Mouse (Mus musculus): ENCODE measurements around the gene Calcoco1. TPM values are rescaled to one million over a fixed set of nuclear protein-coding genes. Genes with fewer than 3 reads are reported as not detected.

Gene Calcoco1
- polyA plus RNA-seq, 1 experiment from 2014 or later = 69.0 TPM

DNA sequence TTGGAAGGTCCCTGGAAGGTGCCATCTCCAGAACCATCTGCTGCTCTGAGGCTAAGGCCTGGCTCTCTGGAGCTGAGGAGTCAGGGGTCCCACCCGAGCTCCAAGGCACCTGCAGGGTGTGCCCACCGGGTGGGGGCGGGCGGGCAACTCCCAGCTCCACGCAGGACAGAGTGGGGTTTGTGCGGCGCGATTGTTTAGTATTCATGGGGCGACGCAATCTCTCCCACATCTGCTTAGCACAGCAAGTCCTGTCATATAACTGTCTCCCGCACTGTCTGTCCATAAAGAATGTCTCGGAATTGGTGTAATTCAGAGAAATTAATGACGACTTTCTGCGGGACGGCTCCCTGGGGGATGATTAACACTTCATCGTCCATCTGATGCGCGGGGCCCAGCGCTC is 15.1 kb upstream of the Calcoco1 start:
- no peak overlapping the region for H3K4me2 ChIP-seq (replicated peaks)
- H3K27ac ChIP-seq (replicated peaks) = no peak overlapping the region
- ATAC-seq (ENCODE audit: insufficient number of reproducible peaks, low FRiP score, low TSS enrichment, low read depth) = no peak
- H3K9me3 ChIP-seq (replicated peaks) = no peaks in the 10 kb centered on the region
- no peak overlapping the region for H3K4me3 ChIP-seq (replicated peaks)
- H3K9ac ChIP-seq = no peak overlapping the region
- no peaks in the 10 kb centered on the region for H3K36me3 ChIP-seq
- H3K27me3 ChIP-seq = peaks cover 32% of the 10 kb centered on the region
- 79% methylated on average over 19 of the region's 19 CpGs for WGBS
- peaks cover 13% of the 10 kb centered on the region; the same call in 1 of the 2 replicates for H3K4me1 ChIP-seq

DNA sequence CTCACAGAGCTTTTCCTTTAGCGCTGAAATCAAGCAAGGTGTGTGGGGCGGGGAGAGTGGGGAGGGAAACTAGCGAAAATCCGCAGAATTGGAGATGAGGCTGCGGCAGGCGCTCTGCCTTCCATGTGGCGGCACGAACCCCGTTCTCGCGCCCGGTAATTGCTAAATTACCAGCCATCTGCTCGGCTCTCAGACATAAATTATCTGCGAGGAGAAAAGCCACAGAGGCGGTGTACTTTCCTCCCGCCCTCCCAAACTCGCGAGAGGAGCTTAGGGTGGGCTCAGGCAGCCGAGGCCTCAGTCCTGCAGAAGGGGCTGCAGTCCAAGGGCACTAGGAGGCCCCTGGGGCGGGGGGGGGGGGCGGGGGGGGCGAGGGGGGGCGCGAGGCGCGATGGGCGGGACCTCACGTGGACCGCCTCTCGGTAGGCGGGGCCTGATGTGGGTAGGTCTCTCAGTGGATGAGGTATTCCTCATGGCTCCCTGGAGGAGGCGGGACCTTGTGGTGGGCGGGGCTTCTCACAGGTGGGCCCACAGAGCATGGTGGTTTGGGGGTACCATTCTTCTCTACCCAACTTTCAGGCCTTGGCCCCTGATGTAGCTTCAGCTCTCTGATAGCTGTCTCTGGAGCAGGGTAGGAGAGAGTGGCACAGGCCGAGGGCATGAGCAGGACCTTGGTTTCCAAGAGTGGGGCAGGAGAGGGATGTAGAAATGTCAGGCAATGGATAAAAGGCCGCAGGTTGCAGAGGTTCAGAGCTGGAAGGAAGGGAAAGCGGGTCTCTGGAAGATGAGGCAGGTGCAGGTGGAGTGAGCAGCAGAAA is 14.4 kb upstream of the Calcoco1 start:
- H3K4me2 ChIP-seq (replicated peaks) = peak overlapping the region; percentile 52
- H3K9me3 ChIP-seq (replicated peaks) = no peaks in the 10 kb centered on the region
- peaks cover 13% of the 10 kb centered on the region; the same call in 1 of the 2 replicates for H3K4me1 ChIP-seq
- H3K9ac ChIP-seq = no peak overlapping the region
- H3K4me3 ChIP-seq (replicated peaks) = peak overlapping the region; percentile 25
- no peaks in the 10 kb centered on the region for H3K36me3 ChIP-seq
- H3K27me3 ChIP-seq = peaks cover 25% of the 10 kb centered on the region
- WGBS = 12% methylated on average over 30 of the region's 36 CpGs
- ATAC-seq (ENCODE audit: insufficient number of reproducible peaks, low FRiP score, low TSS enrichment, low read depth) = 0 out of 2 replicates have a peak, but pooled peaks have one; percentile 20
- H3K27ac ChIP-seq (replicated peaks) = no peak overlapping the region

DNA sequence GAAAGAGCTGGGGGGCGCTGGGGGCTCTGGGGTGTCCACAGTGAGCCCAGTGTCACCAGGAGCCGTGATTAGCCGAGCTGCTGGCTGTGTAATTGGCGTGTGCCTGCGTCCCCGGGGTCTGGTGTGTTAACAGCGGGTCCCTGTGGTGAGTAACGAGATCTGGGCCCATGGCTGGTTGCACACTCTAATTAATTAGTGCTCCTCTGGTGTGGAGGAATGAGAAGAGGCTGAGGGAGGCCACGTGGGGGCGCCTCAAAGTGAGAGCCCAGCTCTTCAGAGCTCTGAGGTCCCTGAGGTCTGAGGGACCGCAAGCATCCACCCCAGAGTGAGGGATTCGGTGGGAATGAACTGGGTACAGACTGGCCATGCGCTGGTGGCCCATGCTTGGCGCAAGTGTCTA is 13.1 kb upstream of the Calcoco1 start:
- Histone ChIP-seq H3K27ac (replicated peaks) (no peak overlapping the region), H3K36me3 (no peaks in the 10 kb centered on the region), H3K9me3 (replicated peaks) (no peaks in the 10 kb centered on the region), H3K4me2 (replicated peaks) (no peak overlapping the region), H3K4me1 (peaks cover 13% of the 10 kb centered on the region; the same call in 1 of the 2 replicates), H3K27me3 (peaks cover 23% of the 10 kb centered on the region), H3K9ac (no peak overlapping the region), H3K4me3 (replicated peaks) (no peak overlapping the region)
- no peak for ATAC-seq (ENCODE audit: insufficient number of reproducible peaks, low FRiP score, low TSS enrichment, low read depth)
- 33% methylated on average over 14 of the region's 14 CpGs for WGBS

DNA sequence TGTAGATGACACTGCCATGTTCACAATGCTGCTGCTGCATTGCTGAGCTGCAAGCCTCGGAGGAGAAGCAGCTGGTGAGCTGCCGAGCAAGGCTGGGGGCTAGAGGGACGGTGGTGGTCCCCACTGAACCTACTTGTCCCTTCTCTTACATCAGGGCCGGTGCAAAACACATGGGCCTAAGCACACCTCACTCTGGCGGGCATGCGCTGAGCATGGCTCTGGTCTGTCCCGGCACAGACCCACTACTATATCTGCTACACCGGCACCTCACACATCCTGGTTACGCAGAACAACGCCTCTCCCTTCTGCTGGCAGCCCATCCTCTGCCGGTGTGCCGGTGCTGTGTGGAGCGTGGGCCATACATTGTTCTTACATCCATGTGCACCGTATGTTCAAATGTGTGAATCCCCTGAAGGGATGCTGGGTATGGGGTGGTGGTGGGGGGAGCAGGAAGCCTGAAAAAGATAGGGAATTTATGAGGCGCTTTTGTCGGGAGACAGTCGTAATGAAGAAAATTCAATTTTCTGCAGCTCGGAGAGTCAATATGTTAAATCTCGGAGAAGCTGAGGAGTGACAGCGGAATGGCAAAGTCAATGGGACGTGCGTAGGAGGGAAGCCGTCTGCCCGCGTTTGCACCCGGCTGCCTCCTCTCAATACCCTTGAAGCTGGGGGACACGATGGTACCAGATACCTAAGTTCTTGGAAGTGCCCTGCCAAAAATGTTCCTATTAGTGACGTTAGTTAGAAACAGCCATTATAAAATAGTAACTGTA is 12.0 kb upstream of the Calcoco1 start:
- no peaks in the 10 kb centered on the region for H3K36me3 ChIP-seq
- no peak overlapping the region for H3K4me2 ChIP-seq (replicated peaks)
- peaks cover 23% of the 10 kb centered on the region for H3K27me3 ChIP-seq
- H3K27ac ChIP-seq (replicated peaks) = no peak overlapping the region
- WGBS = 81% methylated on average over 28 of the region's 28 CpGs
- ATAC-seq (ENCODE audit: insufficient number of reproducible peaks, low FRiP score, low TSS enrichment, low read depth) = no peak
- H3K4me1 ChIP-seq = peaks cover 10% of the 10 kb centered on the region; the same call in 1 of the 2 replicates
- H3K4me3 ChIP-seq (replicated peaks) = no peak overlapping the region
- H3K9ac ChIP-seq = no peak overlapping the region
- no peaks in the 10 kb centered on the region for H3K9me3 ChIP-seq (replicated peaks)

DNA sequence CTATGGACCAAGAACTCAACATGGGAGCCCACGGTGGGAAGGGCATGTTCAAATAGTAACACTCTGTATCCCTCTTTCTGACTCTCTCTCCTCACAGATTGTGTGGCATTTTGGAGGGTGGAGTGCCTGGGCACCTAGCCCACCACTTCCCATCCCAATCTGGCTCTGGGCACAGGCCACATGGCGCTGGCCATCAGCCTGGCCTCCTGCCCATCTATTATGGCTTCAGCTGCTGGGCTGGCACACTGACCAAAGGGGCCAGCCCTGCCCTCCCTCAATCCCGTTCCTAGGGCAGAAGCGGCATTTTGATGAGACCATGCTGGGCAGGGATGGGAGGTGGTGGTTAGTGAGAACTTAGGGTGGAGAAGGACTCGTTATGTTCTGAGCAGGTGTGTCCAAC is 11.3 kb upstream of the Calcoco1 start:
- Histone ChIP-seq H3K27ac (replicated peaks) (no peak overlapping the region), H3K36me3 (no peaks in the 10 kb centered on the region), H3K9ac (no peak overlapping the region), H3K4me2 (replicated peaks) (no peak overlapping the region), H3K9me3 (replicated peaks) (no peaks in the 10 kb centered on the region), H3K4me1 (peaks cover 10% of the 10 kb centered on the region; the same call in 1 of the 2 replicates), H3K27me3 (peaks cover 23% of the 10 kb centered on the region), H3K4me3 (replicated peaks) (no peak overlapping the region)
- 73% methylated on average over 5 of the region's 5 CpGs for WGBS
- ATAC-seq (ENCODE audit: insufficient number of reproducible peaks, low FRiP score, low TSS enrichment, low read depth) = peak; percentile 15; the same call in 1 of the 2 replicates

DNA sequence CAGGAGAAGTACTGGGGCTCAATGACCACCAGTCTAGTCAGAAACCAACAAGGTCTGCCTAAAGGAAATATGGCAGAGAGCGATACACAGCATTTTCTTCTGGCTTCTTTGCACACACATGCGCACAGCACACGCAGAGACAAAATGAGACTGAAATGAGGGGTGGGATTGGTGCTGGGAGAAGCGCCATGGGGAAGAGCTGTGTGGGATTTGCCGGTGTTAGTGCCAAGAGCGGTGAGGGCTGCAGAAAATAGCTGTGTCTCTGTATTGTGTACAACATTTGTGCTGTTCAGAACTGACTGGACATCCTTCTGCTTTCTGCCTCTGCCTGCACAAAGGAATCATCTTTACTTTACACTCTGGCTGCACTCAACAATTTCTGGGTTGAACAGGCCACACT is 10.4 kb upstream of the Calcoco1 start:
- no peaks in the 10 kb centered on the region for H3K36me3 ChIP-seq
- no peak overlapping the region for H3K9ac ChIP-seq
- no peak overlapping the region for H3K4me2 ChIP-seq (replicated peaks)
- H3K4me3 ChIP-seq (replicated peaks) = no peak overlapping the region
- H3K27me3 ChIP-seq = peaks cover 23% of the 10 kb centered on the region
- ATAC-seq (ENCODE audit: insufficient number of reproducible peaks, low FRiP score, low TSS enrichment, low read depth) = no peak
- peaks cover 10% of the 10 kb centered on the region; the same call in 1 of the 2 replicates for H3K4me1 ChIP-seq
- no peak overlapping the region for H3K27ac ChIP-seq (replicated peaks)
- no peaks in the 10 kb centered on the region for H3K9me3 ChIP-seq (replicated peaks)
- 85% methylated on average over 6 of the region's 6 CpGs for WGBS

DNA sequence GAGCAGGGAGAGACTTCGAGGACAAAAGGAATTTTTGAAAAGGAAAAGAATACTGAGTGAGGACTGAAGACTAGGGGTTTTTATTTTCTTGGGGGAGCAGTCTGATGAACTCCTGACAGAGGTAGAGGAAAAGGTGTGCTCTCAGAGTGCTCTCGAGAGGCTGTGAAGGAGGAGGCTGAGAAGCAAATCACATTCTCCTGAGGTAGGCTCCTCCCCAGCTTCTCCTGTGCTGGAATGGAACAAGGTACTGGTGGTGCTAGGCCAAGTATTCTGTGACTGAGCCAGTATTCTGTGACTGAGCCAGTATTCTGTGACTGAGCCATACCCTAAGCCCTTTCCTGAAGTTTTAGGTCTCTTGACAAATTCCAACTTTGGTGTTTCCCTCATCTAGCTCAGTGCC is 6.0 kb upstream of the Calcoco1 start:
- no peak overlapping the region for H3K27ac ChIP-seq (replicated peaks)
- no peaks in the 10 kb centered on the region for H3K9me3 ChIP-seq (replicated peaks)
- no peaks in the 10 kb centered on the region for H3K36me3 ChIP-seq
- no peak overlapping the region for H3K4me3 ChIP-seq (replicated peaks)
- H3K4me1 ChIP-seq = 0 out of 2 replicates have a peak, but pooled peaks cover 2% of the 10 kb centered on the region
- H3K4me2 ChIP-seq (replicated peaks) = no peak overlapping the region
- WGBS = 70% methylated on average over 2 of the region's 2 CpGs
- ATAC-seq (ENCODE audit: insufficient number of reproducible peaks, low FRiP score, low TSS enrichment, low read depth) = no peak
- H3K27me3 ChIP-seq = no peaks in the 10 kb centered on the region
- H3K9ac ChIP-seq = no peak overlapping the region

DNA sequence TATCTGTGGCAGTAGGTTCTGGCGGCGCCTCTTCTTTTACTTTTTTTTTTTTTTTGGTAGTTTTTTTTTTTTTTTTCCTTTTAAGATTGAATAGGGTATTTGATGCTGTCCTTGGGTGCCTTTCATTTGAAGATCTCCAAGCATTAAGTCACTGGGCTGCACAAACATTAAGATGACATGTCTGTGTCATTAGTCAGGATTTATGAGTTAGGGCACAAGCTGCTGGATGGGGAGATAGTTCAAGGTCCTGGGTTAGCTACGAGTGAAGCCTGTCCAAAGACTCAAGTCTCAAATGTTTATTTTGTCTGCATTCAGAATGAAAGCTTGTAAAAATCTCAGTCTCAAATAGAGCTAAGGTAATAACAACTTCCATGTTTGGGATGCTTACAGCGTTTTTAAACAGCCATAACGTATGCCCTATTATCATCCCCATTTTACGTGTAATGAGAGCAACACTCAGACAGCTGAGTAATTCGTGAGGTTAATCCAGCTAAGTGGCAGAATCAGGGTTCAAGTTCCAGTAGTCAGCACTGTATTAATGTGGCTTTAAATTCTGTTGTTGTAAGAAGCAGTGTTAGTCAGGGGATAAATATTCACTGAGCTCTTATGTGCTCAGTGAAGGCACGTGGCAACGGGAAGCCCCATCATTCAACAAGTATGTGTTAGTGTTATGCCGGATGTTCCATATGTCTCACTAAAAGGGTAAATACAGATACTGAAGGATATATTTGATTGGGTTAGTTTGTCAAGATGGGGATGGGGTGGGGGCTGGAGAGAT is 1.6 kb upstream of the Calcoco1 start:
- no peak overlapping the region for H3K4me3 ChIP-seq (replicated peaks)
- H3K36me3 ChIP-seq = peaks cover 10% of the 10 kb centered on the region
- no peaks in the 10 kb centered on the region for H3K9me3 ChIP-seq (replicated peaks)
- H3K9ac ChIP-seq = no peak overlapping the region
- peaks cover 24% of the 10 kb centered on the region for H3K4me1 ChIP-seq
- no peak overlapping the region for H3K4me2 ChIP-seq (replicated peaks)
- no peak for ATAC-seq (ENCODE audit: insufficient number of reproducible peaks, low FRiP score, low TSS enrichment, low read depth)
- 73% methylated on average over 10 of the region's 10 CpGs for WGBS
- H3K27ac ChIP-seq (replicated peaks) = peak overlapping the region; percentile 76; the same call in 1 of the 2 replicates
- H3K27me3 ChIP-seq = no peaks in the 10 kb centered on the region

DNA sequence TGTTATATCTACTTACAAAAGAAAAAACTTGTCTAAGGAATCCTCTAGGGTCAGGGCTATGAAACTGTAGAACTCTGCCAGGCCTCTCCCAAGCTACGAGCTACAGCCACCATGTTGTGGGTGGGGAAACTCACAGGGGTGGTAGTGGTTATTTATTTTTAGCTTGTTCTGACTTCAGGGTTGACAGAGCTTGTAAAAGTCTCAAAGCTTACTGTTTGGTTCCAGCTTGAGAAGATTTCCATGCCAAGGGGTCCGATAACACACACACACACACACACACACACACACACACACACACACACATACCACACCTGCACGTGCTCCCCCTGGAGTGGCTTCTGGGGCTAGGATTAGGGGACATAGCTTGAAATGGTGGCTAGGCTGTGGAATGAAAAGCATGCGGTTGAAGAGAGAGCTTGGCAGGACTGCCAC is 538 bp upstream of the Calcoco1 start:
- no peaks in the 10 kb centered on the region for H3K27me3 ChIP-seq
- 36% methylated on average over 4 of the region's 4 CpGs for WGBS
- H3K4me1 ChIP-seq = peaks cover 24% of the 10 kb centered on the region
- H3K4me2 ChIP-seq (replicated peaks) = peak overlapping the region; percentile 44
- no peak overlapping the region for H3K9ac ChIP-seq
- peaks cover 20% of the 10 kb centered on the region for H3K36me3 ChIP-seq
- ATAC-seq (ENCODE audit: insufficient number of reproducible peaks, low FRiP score, low TSS enrichment, low read depth) = peak; percentile 31
- no peaks in the 10 kb centered on the region for H3K9me3 ChIP-seq (replicated peaks)
- peak overlapping the region; percentile 76 for H3K27ac ChIP-seq (replicated peaks)
- peak overlapping the region; percentile 61 for H3K4me3 ChIP-seq (replicated peaks)

DNA sequence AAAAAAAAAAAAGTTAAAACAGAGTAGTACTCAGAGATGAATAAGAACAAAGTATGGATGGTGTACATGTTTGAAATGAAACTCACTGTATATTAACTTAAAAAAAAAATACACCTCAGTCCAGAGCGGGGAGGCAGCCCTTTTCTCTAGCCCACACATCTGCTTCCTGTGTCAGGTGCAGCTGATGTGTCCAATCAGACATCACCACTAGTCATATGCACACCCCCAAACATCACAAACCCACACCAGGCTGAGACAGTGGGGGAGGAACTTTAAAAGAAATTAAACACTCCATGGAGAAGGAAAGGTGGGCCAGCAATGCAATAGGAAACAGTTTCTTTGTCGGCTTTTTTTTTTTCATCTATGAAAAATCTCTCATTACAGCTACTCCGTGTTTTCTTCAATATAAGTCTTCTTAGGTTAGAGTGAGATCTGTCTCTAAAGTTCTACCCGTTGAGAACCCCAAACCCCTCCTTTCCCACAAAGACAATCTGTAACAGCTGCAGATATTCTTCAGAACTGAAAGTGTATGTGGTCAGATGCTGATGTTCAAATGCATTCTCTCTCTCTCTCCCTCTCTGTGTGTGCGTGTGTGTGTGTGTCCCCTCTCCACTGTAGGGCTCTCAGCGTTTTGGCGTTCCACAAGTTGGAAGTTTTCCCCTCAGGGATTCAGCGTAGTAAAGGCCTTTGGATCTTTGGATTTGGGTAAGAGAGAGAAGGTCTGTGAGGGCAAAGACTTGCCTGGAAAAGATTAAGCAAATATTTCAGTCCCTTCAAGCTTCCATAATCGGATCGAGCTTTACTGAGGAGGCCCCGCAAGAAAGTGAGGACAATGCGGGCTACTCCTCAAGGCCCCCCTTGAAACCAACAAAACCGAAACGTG is 721 bp downstream of the Calcoco1 start:
- Histone ChIP-seq H3K9ac (peak overlapping the region; percentile 41), H3K4me3 (replicated peaks) (peak overlapping the region; percentile 61), H3K9me3 (replicated peaks) (no peaks in the 10 kb centered on the region), H3K4me1 (peaks cover 26% of the 10 kb centered on the region), H3K27me3 (no peaks in the 10 kb centered on the region), H3K27ac (replicated peaks) (peak overlapping the region; percentile 66), H3K36me3 (peaks cover 33% of the 10 kb centered on the region), H3K4me2 (replicated peaks) (peak overlapping the region; percentile 62)
- WGBS = 11% methylated on average over 14 of the region's 14 CpGs
- ATAC-seq (ENCODE audit: insufficient number of reproducible peaks, low FRiP score, low TSS enrichment, low read depth) = 0 out of 2 replicates have a peak, but pooled peaks have one; percentile 4
